Mouse (Mus musculus) retina, adult 2 months (tissue): Measurements from ENCODE around the gene Smarcb1.

Experiments used
- DNase-seq: peaks from one replicate; pipeline ENCODE4 v3.0.0-alpha.2; 2012; ENCODE audit warnings: low read depth, low spot score

Smarcb1 gene

GRCm38 (mm10) chr10:75856155-75856907 is 65.1 kb downstream of the Smarcb1 start:
- DNase-seq = no peak

GRCm38 (mm10) chr10:75855416-75855981 is 65.9 kb downstream of the Smarcb1 start:
- no peak for DNase-seq

GRCm38 (mm10) chr10:75854791-75855190 is 66.6 kb downstream of the Smarcb1 start:
- DNase-seq = no peak

GRCm38 (mm10) chr10:75854096-75854495 is 67.3 kb downstream of the Smarcb1 start:
- no peak for DNase-seq

- peak; percentile 68 for DNase-seq
These were observed 68.0 kb downstream of the Smarcb1 start for GRCm38 (mm10) chr10:75853452-75853851.

GRCm38 (mm10) chr10:75852539-75853125 is 68.8 kb downstream of the Smarcb1 start:
- DNase-seq = no peak

GRCm38 (mm10) chr10:75851681-75852080 is 69.7 kb downstream of the Smarcb1 start:
- DNase-seq = no peak

GRCm38 (mm10) chr10:75851076-75851475 is 70.3 kb downstream of the Smarcb1 start:
- DNase-seq = no peak

GRCm38 (mm10) chr10:75848382-75848781 is 73.0 kb downstream of the Smarcb1 start:
- DNase-seq = no peak
